Mouse (Mus musculus): Measurements from ENCODE around the gene Mdc1. TPM values are rescaled to one million over a fixed set of nuclear protein-coding genes. Genes with fewer than 3 reads are reported as not detected.
A peak's percentile ranks its signal among the peaks of the same experiment; 100 is the strongest.

The Mdc1 gene
- 15.0 and 18.3 TPM in 2 replicates for polyA plus RNA-seq (2014; fragmentation: Nextera tagmentation; extraction: Ambion mirVana)

DNA sequence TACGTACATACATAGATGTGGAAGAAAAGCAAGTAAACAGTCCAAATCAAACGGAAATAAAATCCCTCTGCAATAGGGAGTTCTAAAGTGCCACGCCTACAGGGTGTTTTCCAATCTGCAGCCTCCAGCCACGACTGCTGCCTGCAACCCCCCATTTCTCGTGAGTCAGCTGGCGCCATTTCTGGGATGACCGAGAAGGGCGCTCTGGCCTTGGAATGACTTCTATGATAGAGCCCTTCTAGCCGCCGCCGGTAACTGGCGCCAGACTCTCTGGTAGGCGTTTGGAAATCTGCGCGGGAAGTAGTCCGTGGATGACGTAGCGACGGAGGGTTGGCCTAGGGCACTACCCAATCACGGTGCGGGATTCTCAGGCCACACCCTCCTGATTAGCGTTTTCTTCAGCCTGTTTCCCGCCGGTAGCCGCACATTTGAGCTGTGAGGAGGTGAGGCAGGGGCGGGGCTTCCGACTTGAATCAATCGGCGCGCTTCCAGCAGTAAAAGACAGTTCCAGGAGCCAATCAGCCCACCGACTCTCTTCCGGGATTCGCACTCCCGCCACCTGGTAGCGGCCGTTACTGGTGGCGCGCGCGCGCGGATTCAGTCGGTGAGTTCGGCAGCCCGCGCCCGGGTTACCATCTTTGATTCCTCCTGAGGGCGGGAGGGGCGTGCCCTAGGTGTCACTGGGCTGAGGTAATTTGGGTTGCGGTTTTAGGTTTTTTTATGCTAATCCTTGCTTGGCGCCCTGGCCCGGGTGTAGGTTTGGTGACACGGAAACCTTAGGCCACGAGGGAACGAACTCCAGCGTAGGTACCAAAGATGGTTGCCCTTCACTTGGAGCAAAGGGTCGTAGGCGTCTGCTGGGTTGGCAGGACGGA, at the start of gene Mdc1:
Mdc1 (plus strand) TSS at position 440 of the 875 bp plus-strand sequence.
- H3K4me2 ChIP-seq (ENCODE audit: low read depth) = peak within 1 kb of the TSS; percentile 70
- H3K36me3 ChIP-seq (ENCODE audit: control insufficient read depth, insufficient read depth, low read length) = 0 out of 2 replicates have a peak, but pooled peaks cover 7% of the 10 kb centered on the region
- peak; percentile 88 for ATAC-seq (ENCODE audit: insufficient read depth, low FRiP score, low TSS enrichment)
- under 1% methylated on average over 59 of the region's 59 CpGs for WGBS
- H3K4me1 ChIP-seq (ENCODE audit: control insufficient read depth, insufficient read depth, low read length) = peaks cover 4% of the 10 kb centered on the region; the same call in 1 of the 2 replicates
- peak within 1 kb of the TSS; percentile 68; the same call in 1 of the 2 replicates for H3K27ac ChIP-seq (ENCODE audit: low read depth, low read length)
- peak; percentile 99 for DNase-seq (ENCODE audit: low spot score)
- H3K9ac ChIP-seq (ENCODE audit: low read length) = peak within 1 kb of the TSS; percentile 71
- H3K4me3 ChIP-seq (ENCODE audit: low read depth, low read length) = peak within 1 kb of the TSS; percentile 63
- no peaks in the 10 kb centered on the region for H3K27me3 ChIP-seq (ENCODE audit: control insufficient read depth, insufficient read depth, low read length)
- H3K9me3 ChIP-seq (ENCODE audit: control insufficient read depth, low read length) = no peaks in the 10 kb centered on the region

DNA sequence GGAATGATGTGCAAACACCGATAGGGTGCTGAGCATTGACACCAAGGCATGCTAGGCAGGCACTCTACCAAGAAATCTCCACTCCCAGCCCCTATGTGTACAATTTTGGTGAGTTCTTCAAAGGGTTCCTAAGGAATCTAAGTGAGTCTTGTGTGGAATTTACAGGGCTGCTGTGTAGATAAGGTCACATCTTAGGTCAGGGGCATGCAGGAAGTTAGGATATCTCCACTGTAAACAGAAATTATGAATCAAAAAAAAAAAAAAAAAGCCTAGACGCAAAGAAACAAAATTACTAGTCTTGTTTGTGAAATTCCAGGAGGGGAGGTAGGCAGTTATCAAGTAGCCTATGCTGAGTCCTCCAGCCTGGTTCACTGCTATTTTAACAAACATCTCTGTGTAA, 48.5 kb upstream of the Mdc1 start:
- Histone ChIP-seq H3K4me3 (ENCODE audit: low read depth, low read length) (no peak overlapping the region), H3K9ac (ENCODE audit: low read length) (no peak overlapping the region), H3K27ac (ENCODE audit: low read depth, low read length) (no peak overlapping the region), H3K27me3 (ENCODE audit: control insufficient read depth, insufficient read depth, low read length) (no peaks in the 10 kb centered on the region), H3K4me2 (ENCODE audit: low read depth) (no peak overlapping the region), H3K4me1 (ENCODE audit: control insufficient read depth, insufficient read depth, low read length) (no peaks in the 10 kb centered on the region), H3K36me3 (ENCODE audit: control insufficient read depth, insufficient read depth, low read length) (no peaks in the 10 kb centered on the region), H3K9me3 (ENCODE audit: control insufficient read depth, low read length) (no peaks in the 10 kb centered on the region)
- DNase-seq (ENCODE audit: low spot score) (no peak), ATAC-seq (ENCODE audit: insufficient read depth, low FRiP score, low TSS enrichment) (no peak)
- 88% methylated on average over 2 of the region's 2 CpGs for WGBS

DNA sequence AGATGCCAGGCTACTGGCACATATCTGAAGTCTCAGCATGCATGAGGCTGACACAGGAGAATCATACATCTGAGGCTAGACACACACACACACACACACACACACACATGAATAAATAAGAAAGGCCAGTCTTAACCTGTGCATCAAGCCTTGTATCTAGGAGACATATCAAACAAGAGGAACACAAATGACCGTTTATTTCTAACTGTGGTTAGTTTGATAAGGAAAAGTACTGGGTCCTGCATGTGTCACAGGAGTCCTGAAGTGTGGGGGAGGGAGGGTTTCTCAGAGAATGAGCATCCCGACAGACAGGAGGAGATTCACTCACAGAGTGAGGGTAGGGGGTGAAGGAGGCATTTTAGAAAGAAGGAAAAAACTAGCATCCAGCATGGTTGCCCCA, 46.2 kb upstream of the Mdc1 start:
- H3K36me3 ChIP-seq (ENCODE audit: control insufficient read depth, insufficient read depth, low read length) = no peaks in the 10 kb centered on the region
- H3K27me3 ChIP-seq (ENCODE audit: control insufficient read depth, insufficient read depth, low read length) = no peaks in the 10 kb centered on the region
- H3K4me3 ChIP-seq (ENCODE audit: low read depth, low read length) = no peak overlapping the region
- DNase-seq (ENCODE audit: low spot score) (no peak), ATAC-seq (ENCODE audit: insufficient read depth, low FRiP score, low TSS enrichment) (no peak)
- no peak overlapping the region for H3K4me2 ChIP-seq (ENCODE audit: low read depth)
- H3K9ac ChIP-seq (ENCODE audit: low read length) = no peak overlapping the region
- 68% methylated on average over 2 of the region's 2 CpGs for WGBS
- H3K9me3 ChIP-seq (ENCODE audit: control insufficient read depth, low read length) = no peaks in the 10 kb centered on the region
- H3K27ac ChIP-seq (ENCODE audit: low read depth, low read length) = no peak overlapping the region
- no peaks in the 10 kb centered on the region for H3K4me1 ChIP-seq (ENCODE audit: control insufficient read depth, insufficient read depth, low read length)

DNA sequence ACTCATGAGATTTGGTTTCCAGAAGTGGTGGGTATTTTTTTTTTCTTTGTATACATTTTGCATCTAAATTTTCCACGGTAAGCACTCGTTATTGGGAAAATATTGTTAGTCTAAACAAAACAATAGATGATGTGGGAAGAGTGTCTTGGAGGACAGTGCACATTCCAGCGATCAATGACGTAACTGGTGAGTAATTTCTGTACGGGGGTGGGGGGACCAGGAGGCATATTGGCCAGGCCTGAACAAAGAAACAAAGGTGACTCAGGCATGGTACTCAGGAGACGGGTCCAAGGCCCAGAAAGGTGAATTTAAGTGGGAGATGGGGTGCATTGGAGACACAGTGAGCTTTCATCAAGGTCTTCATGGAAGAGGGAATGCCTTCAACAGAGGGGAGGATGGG, 45.7 kb upstream of the Mdc1 start:
- no peak for ATAC-seq (ENCODE audit: insufficient read depth, low FRiP score, low TSS enrichment)
- H3K4me3 ChIP-seq (ENCODE audit: low read depth, low read length) = no peak overlapping the region
- DNase-seq (ENCODE audit: low spot score) = no peak
- no peaks in the 10 kb centered on the region for H3K36me3 ChIP-seq (ENCODE audit: control insufficient read depth, insufficient read depth, low read length)
- H3K9me3 ChIP-seq (ENCODE audit: control insufficient read depth, low read length) = no peaks in the 10 kb centered on the region
- no peak overlapping the region for H3K9ac ChIP-seq (ENCODE audit: low read length)
- H3K4me1 ChIP-seq (ENCODE audit: control insufficient read depth, insufficient read depth, low read length) = no peaks in the 10 kb centered on the region
- 80% methylated on average over 6 of the region's 6 CpGs for WGBS
- no peak overlapping the region for H3K27ac ChIP-seq (ENCODE audit: low read depth, low read length)
- H3K4me2 ChIP-seq (ENCODE audit: low read depth) = no peak overlapping the region
- no peaks in the 10 kb centered on the region for H3K27me3 ChIP-seq (ENCODE audit: control insufficient read depth, insufficient read depth, low read length)

DNA sequence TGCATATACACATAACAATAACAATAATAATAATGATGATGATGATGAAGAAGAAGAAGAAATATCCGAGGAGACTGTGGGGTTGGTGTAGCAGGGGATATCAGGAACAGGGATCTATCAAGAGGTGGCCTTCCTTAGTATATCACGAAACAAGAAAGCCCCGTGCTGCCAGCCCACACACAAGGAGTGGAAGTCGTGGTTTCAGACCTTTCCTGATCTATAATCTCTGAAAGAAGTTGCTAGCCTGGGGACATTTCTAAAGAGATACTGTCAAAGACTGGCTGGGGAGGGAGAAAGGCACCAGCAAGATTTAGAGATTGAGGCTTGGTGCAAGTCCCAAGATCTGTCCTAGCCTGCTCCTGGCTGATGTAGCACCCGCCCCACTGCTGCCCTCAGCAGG, 44.5 kb upstream of the Mdc1 start:
- Histone ChIP-seq H3K36me3 (ENCODE audit: control insufficient read depth, insufficient read depth, low read length) (no peaks in the 10 kb centered on the region), H3K4me2 (ENCODE audit: low read depth) (no peak overlapping the region), H3K9me3 (ENCODE audit: control insufficient read depth, low read length) (no peaks in the 10 kb centered on the region), H3K27ac (ENCODE audit: low read depth, low read length) (no peak overlapping the region), H3K4me3 (ENCODE audit: low read depth, low read length) (no peak overlapping the region), H3K4me1 (ENCODE audit: control insufficient read depth, insufficient read depth, low read length) (no peaks in the 10 kb centered on the region), H3K27me3 (ENCODE audit: control insufficient read depth, insufficient read depth, low read length) (no peaks in the 10 kb centered on the region), H3K9ac (ENCODE audit: low read length) (no peak overlapping the region)
- WGBS = 69% methylated on average over 5 of the region's 5 CpGs
- no peak for ATAC-seq (ENCODE audit: insufficient read depth, low FRiP score, low TSS enrichment)
- DNase-seq (ENCODE audit: low spot score) = no peak

DNA sequence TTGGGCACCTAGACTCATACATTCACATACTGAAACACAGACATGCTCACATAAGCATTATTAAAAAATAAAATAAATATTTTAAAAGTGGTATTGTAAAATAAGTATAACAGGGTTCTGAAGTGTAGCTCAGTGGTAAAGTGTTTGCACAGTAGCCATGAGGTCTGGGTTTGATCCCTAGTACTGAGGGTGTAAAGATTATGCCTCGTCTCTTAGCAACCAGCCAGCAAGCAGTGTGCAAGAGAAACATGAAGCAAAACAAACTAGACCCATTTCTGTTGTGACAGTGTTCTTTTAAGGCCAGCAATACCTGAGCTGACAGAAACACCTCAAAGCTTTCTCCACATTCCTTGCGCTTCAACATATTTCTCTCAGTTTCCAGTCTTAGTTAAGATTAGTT, 40.4 kb upstream of the Mdc1 start:
- Histone ChIP-seq H3K4me1 (ENCODE audit: control insufficient read depth, insufficient read depth, low read length) (no peaks in the 10 kb centered on the region), H3K36me3 (ENCODE audit: control insufficient read depth, insufficient read depth, low read length) (no peaks in the 10 kb centered on the region), H3K27ac (ENCODE audit: low read depth, low read length) (no peak overlapping the region), H3K4me2 (ENCODE audit: low read depth) (no peak overlapping the region), H3K4me3 (ENCODE audit: low read depth, low read length) (no peak overlapping the region), H3K27me3 (ENCODE audit: control insufficient read depth, insufficient read depth, low read length) (no peaks in the 10 kb centered on the region), H3K9me3 (ENCODE audit: control insufficient read depth, low read length) (no peaks in the 10 kb centered on the region), H3K9ac (ENCODE audit: low read length) (no peak overlapping the region)
- DNase-seq (ENCODE audit: low spot score) (no peak), ATAC-seq (ENCODE audit: insufficient read depth, low FRiP score, low TSS enrichment) (no peak)
- WGBS = 74% methylated on average over 2 of the region's 2 CpGs

DNA sequence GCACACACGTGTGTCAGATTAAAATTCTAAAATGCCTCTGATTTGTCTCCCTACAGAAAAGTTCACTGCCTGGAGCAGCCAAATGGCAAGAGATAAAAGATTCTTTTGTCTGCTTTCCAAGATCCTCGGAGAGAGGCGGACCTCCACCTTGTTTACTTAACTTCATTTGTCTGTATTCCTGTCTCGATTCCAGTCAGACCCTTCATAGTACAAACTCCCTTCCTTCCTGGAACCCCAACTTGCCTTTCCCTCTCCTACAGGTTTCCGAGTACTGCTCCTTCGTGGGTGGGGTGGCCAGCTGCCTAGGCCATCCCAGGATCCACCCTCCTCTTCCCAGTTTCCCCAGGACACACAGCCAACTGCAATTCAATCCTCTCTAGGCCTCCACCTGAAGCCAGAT, 38.3 kb upstream of the Mdc1 start:
- DNase-seq (ENCODE audit: low spot score) (no peak), ATAC-seq (ENCODE audit: insufficient read depth, low FRiP score, low TSS enrichment) (no peak)
- no peak overlapping the region for H3K4me3 ChIP-seq (ENCODE audit: low read depth, low read length)
- no peak overlapping the region for H3K27ac ChIP-seq (ENCODE audit: low read depth, low read length)
- no peak overlapping the region for H3K9ac ChIP-seq (ENCODE audit: low read length)
- no peaks in the 10 kb centered on the region for H3K27me3 ChIP-seq (ENCODE audit: control insufficient read depth, insufficient read depth, low read length)
- 66% methylated on average over 6 of the region's 6 CpGs for WGBS
- H3K9me3 ChIP-seq (ENCODE audit: control insufficient read depth, low read length) = no peaks in the 10 kb centered on the region
- H3K36me3 ChIP-seq (ENCODE audit: control insufficient read depth, insufficient read depth, low read length) = no peaks in the 10 kb centered on the region
- H3K4me2 ChIP-seq (ENCODE audit: low read depth) = no peak overlapping the region
- no peaks in the 10 kb centered on the region for H3K4me1 ChIP-seq (ENCODE audit: control insufficient read depth, insufficient read depth, low read length)

DNA sequence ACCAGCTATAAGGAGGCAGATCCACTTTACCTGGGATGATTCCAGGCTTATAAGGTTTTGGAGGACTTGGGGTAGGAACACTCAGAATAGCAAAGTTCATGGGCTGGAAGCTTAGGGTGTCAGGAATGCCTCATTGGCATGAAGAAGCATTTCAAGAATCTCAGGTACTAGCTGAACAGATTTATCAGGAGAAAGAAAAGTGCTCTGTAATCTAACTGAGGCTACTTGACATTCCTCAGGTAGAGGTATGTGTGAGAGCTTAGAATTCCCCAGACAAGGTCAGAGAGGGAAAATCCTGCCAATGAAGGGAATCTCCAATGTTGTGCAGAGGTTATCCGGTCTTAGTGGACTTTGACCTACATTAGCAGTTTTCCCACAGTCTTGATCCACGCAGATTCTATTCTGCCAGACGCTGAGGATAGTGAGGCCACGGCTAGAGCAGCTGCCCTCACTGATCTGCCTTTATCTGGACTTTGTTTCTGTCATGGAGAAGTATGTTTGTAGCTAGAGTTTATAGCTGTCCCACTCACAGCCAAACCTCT, 37.4 kb upstream of the Mdc1 start:
- Histone ChIP-seq H3K4me3 (ENCODE audit: low read depth, low read length) (no peak overlapping the region), H3K4me1 (ENCODE audit: control insufficient read depth, insufficient read depth, low read length) (no peaks in the 10 kb centered on the region), H3K27ac (ENCODE audit: low read depth, low read length) (no peak overlapping the region), H3K36me3 (ENCODE audit: control insufficient read depth, insufficient read depth, low read length) (no peaks in the 10 kb centered on the region), H3K9ac (ENCODE audit: low read length) (no peak overlapping the region), H3K9me3 (ENCODE audit: control insufficient read depth, low read length) (no peaks in the 10 kb centered on the region), H3K27me3 (ENCODE audit: control insufficient read depth, insufficient read depth, low read length) (no peaks in the 10 kb centered on the region), H3K4me2 (ENCODE audit: low read depth) (no peak overlapping the region)
- DNase-seq (ENCODE audit: low spot score) (no peak), ATAC-seq (ENCODE audit: insufficient read depth, low FRiP score, low TSS enrichment) (no peak)
- 91% methylated on average over 4 of the region's 4 CpGs for WGBS

DNA sequence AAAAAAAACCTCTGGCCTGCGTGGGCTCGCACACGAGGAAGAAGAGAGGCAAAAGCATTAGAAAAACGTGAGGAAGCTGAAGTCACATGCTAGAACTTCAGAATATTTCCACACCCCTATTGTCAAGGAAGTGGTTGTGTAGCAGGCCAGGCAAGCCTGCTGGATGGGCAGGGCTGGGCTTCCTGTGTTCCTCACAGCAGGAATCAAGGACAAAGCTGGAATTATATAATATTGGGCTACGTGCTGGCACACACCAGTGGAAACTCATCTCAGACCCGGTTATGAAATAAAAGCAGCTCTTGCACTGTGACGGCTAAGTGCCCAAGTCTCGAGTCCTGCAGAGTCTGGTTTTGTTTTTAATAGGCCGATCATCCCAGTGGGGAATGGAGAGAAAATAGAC, 33.2 kb upstream of the Mdc1 start:
- Histone ChIP-seq H3K4me1 (ENCODE audit: control insufficient read depth, insufficient read depth, low read length) (no peaks in the 10 kb centered on the region), H3K9me3 (ENCODE audit: control insufficient read depth, low read length) (no peaks in the 10 kb centered on the region), H3K9ac (ENCODE audit: low read length) (no peak overlapping the region), H3K4me3 (ENCODE audit: low read depth, low read length) (no peak overlapping the region), H3K27me3 (ENCODE audit: control insufficient read depth, insufficient read depth, low read length) (no peaks in the 10 kb centered on the region), H3K27ac (ENCODE audit: low read depth, low read length) (no peak overlapping the region), H3K36me3 (ENCODE audit: control insufficient read depth, insufficient read depth, low read length) (no peaks in the 10 kb centered on the region), H3K4me2 (ENCODE audit: low read depth) (no peak overlapping the region)
- DNase-seq (ENCODE audit: low spot score) = no peak
- 77% methylated on average over 9 of the region's 9 CpGs for WGBS
- ATAC-seq (ENCODE audit: insufficient read depth, low FRiP score, low TSS enrichment) = no peak
